Mouse (Mus musculus): ENCODE data around the gene Oas1h. TPM values are rescaled to one million over a fixed set of nuclear protein-coding genes. Genes with fewer than 3 reads are reported as not detected.
"Not testable (repeated sequence)": the region's sequence is repeated elsewhere in the genome, so short reads cannot be mapped to it uniquely, and the experiment has no call there.

Oas1h gene
- polyA plus RNA-seq, 1 experiment: not detected

- no peak for TF ChIP-seq POLR2A (IDR thresholded peaks at IDR 0.05; ENCODE audit: borderline replicate concordance, extremely low read depth, low read depth, low read length)
- no peak for TF ChIP-seq CTCF (IDR thresholded peaks at IDR 0.05; ENCODE audit: insufficient read depth, low read length)
- DNase-seq: no peak
- no peak overlapping the region for H3K4me3 ChIP-seq (replicated peaks; ENCODE audit: extremely low read depth, low read depth, low read length)
These were observed 16.5 kb upstream of the Oas1h start for GRCm38 (mm10) chr5:120844713-120845112.

DNA sequence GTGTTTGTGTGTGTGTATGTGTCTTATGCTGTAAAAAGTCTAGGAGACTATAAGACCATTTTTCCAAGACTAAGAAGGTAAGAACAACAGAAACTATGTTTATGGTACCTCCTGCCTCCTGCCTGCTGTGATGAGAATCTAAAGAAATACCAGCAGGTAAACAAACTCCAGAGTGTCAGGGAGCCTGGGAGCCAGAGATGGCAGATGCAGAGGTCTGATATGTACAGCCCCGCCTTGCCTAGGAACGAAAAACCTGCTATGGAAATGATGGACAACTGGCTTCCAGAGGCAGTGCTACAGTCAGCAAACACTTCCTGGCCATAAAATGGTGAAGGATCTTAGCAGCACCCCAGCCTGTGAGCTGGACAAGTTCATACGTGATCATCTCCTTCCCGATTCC is 14.2 kb upstream of the Oas1h start, which contains the start of gene Oas1f:
TSS of gene Oas1f (plus strand) at position 301 of the 400 bp plus-strand sequence.
- TF ChIP-seq CTCF (IDR thresholded peaks at IDR 0.05; ENCODE audit: insufficient read depth, low read length) (no peak), POLR2A (IDR thresholded peaks at IDR 0.05; ENCODE audit: borderline replicate concordance, extremely low read depth, low read depth, low read length) (no peak)
- Histone ChIP-seq H3K4me3 (replicated peaks; ENCODE audit: extremely low read depth, low read depth, low read length) (no peak within 1 kb of the TSS), H3K4me1 (ENCODE audit: control insufficient read depth, insufficient read depth, low read length) (no peaks in the 10 kb centered on the region)
- WGBS: 53% methylated on average over 4 of the region's 4 CpGs
- no peak for DNase-seq

More at GRCm38 (mm10) chr5:120844713-120845112, 16.5 kb upstream of the Oas1h start:
- H3K4me1 ChIP-seq (ENCODE audit: control insufficient read depth, insufficient read depth, low read length): no peaks in the 10 kb centered on the region
- 41% methylated on average over 3 of the region's 3 CpGs for WGBS

- 57% methylated on average over 3 of the region's 3 CpGs for WGBS
- peak; percentile 25 for DNase-seq
- no peak overlapping the region for H3K4me3 ChIP-seq (replicated peaks; ENCODE audit: extremely low read depth, low read depth, low read length)
- no peaks in the 10 kb centered on the region for H3K4me1 ChIP-seq (ENCODE audit: control insufficient read depth, insufficient read depth, low read length)
- TF ChIP-seq POLR2A (IDR thresholded peaks at IDR 0.05; ENCODE audit: borderline replicate concordance, extremely low read depth, low read depth, low read length) (no peak), CTCF (IDR thresholded peaks at IDR 0.05; ENCODE audit: insufficient read depth, low read length) (peak; percentile 49; the same call in 1 of the 2 replicates)
These were observed 11.6 kb upstream of the Oas1h start for GRCm38 (mm10) chr5:120849601-120850136.

- 75% methylated on average over 2 of the region's 2 CpGs for WGBS
These were observed 2.0 kb upstream of the Oas1h start for GRCm38 (mm10) chr5:120859241-120859640.

DNA sequence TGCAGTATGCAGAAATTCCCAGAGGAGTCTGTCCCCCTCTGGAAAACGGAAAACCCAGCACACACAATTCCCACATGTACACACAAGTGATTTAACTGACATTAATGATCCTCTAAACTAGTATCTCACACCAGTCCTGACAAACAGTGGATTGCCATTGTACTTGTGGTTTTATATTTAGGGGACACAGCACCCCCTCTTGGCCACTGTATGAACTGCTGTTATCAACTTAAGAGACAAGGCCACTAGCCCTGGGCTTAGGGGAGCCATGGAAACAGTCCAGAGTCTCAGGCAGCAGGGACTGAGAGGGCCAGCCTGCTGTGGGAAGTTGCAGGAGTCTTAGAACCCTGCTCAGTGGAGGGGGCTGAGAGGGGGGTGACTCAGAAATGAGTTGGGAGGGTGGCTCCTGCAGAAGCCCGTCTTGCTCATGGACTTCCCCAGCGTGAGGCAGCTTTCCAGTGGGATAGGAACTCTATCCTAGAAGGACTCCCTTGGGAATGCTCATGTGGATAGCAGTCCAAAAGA is 4.2 kb downstream of the Oas1h start:
- no peaks in the 10 kb centered on the region for H3K4me1 ChIP-seq (ENCODE audit: control insufficient read depth, insufficient read depth, low read length)
- TF ChIP-seq POLR2A (IDR thresholded peaks at IDR 0.05; ENCODE audit: borderline replicate concordance, extremely low read depth, low read depth, low read length): no peak
- peak; percentile 28; the same call in 1 of the 2 replicates for TF ChIP-seq CTCF (IDR thresholded peaks at IDR 0.05; ENCODE audit: insufficient read depth, low read length)
- WGBS: 66% methylated on average over 3 of the region's 3 CpGs
- no peak overlapping the region for H3K4me3 ChIP-seq (replicated peaks; ENCODE audit: extremely low read depth, low read depth, low read length)
- no peak for DNase-seq

More at GRCm38 (mm10) chr5:120859241-120859640, 2.0 kb upstream of the Oas1h start:
- H3K4me1 ChIP-seq (ENCODE audit: control insufficient read depth, insufficient read depth, low read length): no peaks in the 10 kb centered on the region
- DNase-seq: no peak
- no peak overlapping the region for H3K4me3 ChIP-seq (replicated peaks; ENCODE audit: extremely low read depth, low read depth, low read length)
- no peak for TF ChIP-seq CTCF (IDR thresholded peaks at IDR 0.05; ENCODE audit: insufficient read depth, low read length)
- TF ChIP-seq POLR2A (IDR thresholded peaks at IDR 0.05; ENCODE audit: borderline replicate concordance, extremely low read depth, low read depth, low read length): no peak

GRCm38 (mm10) chr5:120869436-120870015 is 8.3 kb downstream of the Oas1h start:
- TF ChIP-seq POLR2A (IDR thresholded peaks at IDR 0.05; ENCODE audit: borderline replicate concordance, extremely low read depth, low read depth, low read length) (no peak), CTCF (IDR thresholded peaks at IDR 0.05; ENCODE audit: insufficient read depth, low read length) (no peak)
- WGBS: 81% methylated on average over 7 of the region's 7 CpGs
- Histone ChIP-seq H3K4me3 (replicated peaks; ENCODE audit: extremely low read depth, low read depth, low read length) (no peak overlapping the region), H3K4me1 (ENCODE audit: control insufficient read depth, insufficient read depth, low read length) (no peaks in the 10 kb centered on the region)
- no peak for DNase-seq

- WGBS: 66% methylated on average over 3 of the region's 3 CpGs
- no peak overlapping the region for H3K4me3 ChIP-seq (replicated peaks; ENCODE audit: extremely low read depth, low read depth, low read length)
- H3K4me1 ChIP-seq (ENCODE audit: control insufficient read depth, insufficient read depth, low read length): no peaks in the 10 kb centered on the region
- DNase-seq: no peak
- no peak for TF ChIP-seq CTCF (IDR thresholded peaks at IDR 0.05; ENCODE audit: insufficient read depth, low read length)
- TF ChIP-seq POLR2A (IDR thresholded peaks at IDR 0.05; ENCODE audit: borderline replicate concordance, extremely low read depth, low read depth, low read length): no peak
These were observed 8.9 kb downstream of the Oas1h start for GRCm38 (mm10) chr5:120870081-120870480.

GRCm38 (mm10) chr5:120870782-120871181 is 9.6 kb downstream of the Oas1h start:
- WGBS: 70% methylated on average over 7 of the region's 7 CpGs
- Histone ChIP-seq H3K4me1 (ENCODE audit: control insufficient read depth, insufficient read depth, low read length) (no peaks in the 10 kb centered on the region), H3K4me3 (replicated peaks; ENCODE audit: extremely low read depth, low read depth, low read length) (no peak overlapping the region)
- TF ChIP-seq POLR2A (IDR thresholded peaks at IDR 0.05; ENCODE audit: borderline replicate concordance, extremely low read depth, low read depth, low read length) (no peak), CTCF (IDR thresholded peaks at IDR 0.05; ENCODE audit: insufficient read depth, low read length) (no peak)
- DNase-seq: no peak

GRCm38 (mm10) chr5:120871469-120871868 is 10.2 kb downstream of the Oas1h start:
- 47% methylated on average over 2 of the region's 2 CpGs for WGBS
- H3K4me1 ChIP-seq (ENCODE audit: control insufficient read depth, insufficient read depth, low read length): no peaks in the 10 kb centered on the region
- TF ChIP-seq POLR2A (IDR thresholded peaks at IDR 0.05; ENCODE audit: borderline replicate concordance, extremely low read depth, low read depth, low read length) (no peak), CTCF (IDR thresholded peaks at IDR 0.05; ENCODE audit: insufficient read depth, low read length) (no peak)
- DNase-seq: no peak
- H3K4me3 ChIP-seq (replicated peaks; ENCODE audit: extremely low read depth, low read depth, low read length): no peak overlapping the region

- DNase-seq; H3K4me1 ChIP-seq (ENCODE audit: control insufficient read depth, insufficient read depth, low read length); H3K4me3 ChIP-seq (replicated peaks; ENCODE audit: extremely low read depth, low read depth, low read length): not testable (repeated sequence)
- WGBS: 50% methylated on average over 2 of the region's 3 CpGs
These were observed 15.6 kb downstream of the Oas1h start for GRCm38 (mm10) chr5:120876839-120877238.

DNA sequence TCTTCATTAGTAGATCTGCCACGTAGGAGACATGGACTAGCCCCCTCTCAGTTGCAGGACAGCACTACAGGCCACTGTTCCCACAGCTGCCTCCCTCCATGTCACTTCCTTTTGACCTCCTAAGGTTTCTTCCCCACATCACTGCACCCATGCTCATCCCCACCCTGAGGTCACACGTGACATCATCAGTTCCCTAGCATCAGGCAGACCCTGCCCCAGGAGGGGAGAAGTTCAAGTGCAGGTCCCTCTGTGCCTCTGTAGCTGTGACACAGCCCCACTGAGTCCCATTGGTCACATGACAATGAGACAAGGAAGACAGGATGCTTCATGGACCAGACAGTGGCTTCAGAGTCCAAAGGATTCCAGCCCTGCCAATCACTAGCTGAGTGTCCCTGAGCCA is 16.2 kb downstream of the Oas1h start:
- H3K4me1 ChIP-seq (ENCODE audit: control insufficient read depth, insufficient read depth, low read length); H3K4me3 ChIP-seq (replicated peaks; ENCODE audit: extremely low read depth, low read depth, low read length): not testable (repeated sequence)
- 79% methylated on average over 2 of the region's 2 CpGs for WGBS

GRCm38 (mm10) chr5:120878803-120879202 is 17.6 kb downstream of the Oas1h start:
- DNase-seq: not testable (repeated sequence)
- 56% methylated on average over 2 of the region's 2 CpGs for WGBS

More for the DNA sequence above, 16.2 kb downstream of the Oas1h start:
- DNase-seq: not testable (repeated sequence)

GRCm38 (mm10) chr5:120881681-120882080 is 20.5 kb downstream of the Oas1h start:
- DNase-seq; H3K4me3 ChIP-seq (replicated peaks; ENCODE audit: extremely low read depth, low read depth, low read length); H3K4me1 ChIP-seq (ENCODE audit: control insufficient read depth, insufficient read depth, low read length): not testable (repeated sequence)
- WGBS: 87% methylated on average over 6 of the region's 6 CpGs

More at GRCm38 (mm10) chr5:120878803-120879202, 17.6 kb downstream of the Oas1h start:
- not testable (repeated sequence) for H3K4me3 ChIP-seq (replicated peaks; ENCODE audit: extremely low read depth, low read depth, low read length); H3K4me1 ChIP-seq (ENCODE audit: control insufficient read depth, insufficient read depth, low read length)

DNA sequence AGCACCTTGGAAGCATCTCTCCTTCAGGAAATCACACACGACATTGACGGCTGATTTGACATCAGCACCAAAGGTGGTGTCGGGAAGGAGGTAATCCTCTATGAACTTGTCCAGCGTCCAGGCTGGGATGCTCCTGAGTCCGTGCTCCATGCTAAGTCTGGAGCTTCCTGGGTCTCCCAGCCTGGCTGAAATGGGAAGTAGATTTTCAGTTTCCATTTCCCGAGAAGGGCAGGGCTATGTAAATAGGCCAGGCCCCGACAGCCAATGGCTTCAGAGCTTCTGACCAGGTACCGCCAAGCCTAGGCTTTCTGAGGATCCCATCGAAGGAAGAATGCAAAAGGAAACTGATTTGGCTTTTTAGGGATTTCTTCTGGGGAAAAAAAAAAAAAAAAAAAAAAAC is 26.2 kb downstream of the Oas1h start, which contains the start of gene Oas1g:
TSS of gene Oas1g (minus strand) at position 201 of the 400 bp plus-strand sequence.
- 14% methylated on average over 6 of the region's 9 CpGs for WGBS
- DNase-seq; H3K4me3 ChIP-seq (replicated peaks; ENCODE audit: extremely low read depth, low read depth, low read length); H3K4me1 ChIP-seq (ENCODE audit: control insufficient read depth, insufficient read depth, low read length): not testable (repeated sequence)
